Mouse (Mus musculus): ENCODE data around the gene Mgat5.

Gene Mgat5

GRCm38 (mm10) chr1:127346596-127347139 lies 141.9 kb downstream of the Mgat5 start:
- DNase-seq: no peak

- no peak for DNase-seq
Observed at GRCm38 (mm10) chr1:127347878-127348620, 143.2 kb downstream of the Mgat5 start.

GRCm38 (mm10) chr1:127348642-127349341 lies 144.0 kb downstream of the Mgat5 start:
- DNase-seq: no peak

DNA sequence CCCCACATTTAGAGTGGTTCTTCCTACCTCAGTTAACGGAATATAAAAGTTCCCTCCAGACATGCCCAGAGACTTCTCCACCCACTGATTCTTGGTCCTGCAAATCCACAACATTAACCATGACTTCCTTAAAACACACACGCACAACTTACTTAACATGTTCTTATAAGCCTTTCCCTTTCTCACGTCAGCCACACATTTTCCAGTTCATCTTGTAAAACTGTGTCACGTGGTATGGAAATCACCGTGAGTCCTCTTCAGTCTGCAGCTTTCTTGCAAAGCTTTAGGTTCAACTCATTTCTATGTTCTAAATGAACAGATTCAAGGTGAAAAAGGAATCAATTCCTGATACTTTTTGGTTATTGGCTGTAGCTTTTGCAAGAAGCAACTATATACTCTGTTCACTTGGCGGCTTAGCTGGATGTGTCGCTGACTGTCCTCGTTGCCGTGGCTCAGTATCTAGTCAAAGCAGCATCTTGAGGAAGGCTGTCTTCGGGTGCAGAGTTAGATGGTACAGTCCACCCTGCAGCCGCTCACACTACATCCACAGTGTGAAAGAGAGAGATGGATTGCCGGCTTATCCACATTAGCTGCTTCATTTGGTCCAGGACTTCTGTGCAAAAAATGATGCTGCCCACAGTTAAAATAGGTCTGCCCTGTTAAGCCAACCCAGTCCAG lies 146.7 kb downstream of the Mgat5 start:
- DNase-seq: no peak

- DNase-seq: no peak
Observed at GRCm38 (mm10) chr1:127352131-127352793, 147.4 kb downstream of the Mgat5 start.

GRCm38 (mm10) chr1:127353408-127353807 lies 148.6 kb downstream of the Mgat5 start:
- no peak for DNase-seq

DNA sequence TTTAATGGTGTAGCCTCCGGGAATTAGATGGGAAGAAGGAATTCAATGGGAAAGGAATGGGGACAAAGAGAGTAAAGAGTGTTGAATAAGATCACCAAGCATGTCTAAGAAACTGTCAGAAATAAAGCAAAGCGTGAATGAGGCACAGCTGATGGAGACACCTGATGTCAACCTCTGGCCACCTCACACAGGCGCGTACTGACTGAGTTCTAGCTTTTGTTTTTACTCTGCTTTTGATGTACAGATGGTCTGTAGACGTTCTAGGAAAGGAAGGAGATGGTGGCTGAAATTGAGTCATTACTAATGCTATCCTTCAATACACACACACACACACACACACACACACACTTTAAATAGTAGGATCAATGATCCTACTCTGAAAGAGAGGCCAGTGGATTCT lies 149.3 kb downstream of the Mgat5 start:
- no peak for DNase-seq

DNA sequence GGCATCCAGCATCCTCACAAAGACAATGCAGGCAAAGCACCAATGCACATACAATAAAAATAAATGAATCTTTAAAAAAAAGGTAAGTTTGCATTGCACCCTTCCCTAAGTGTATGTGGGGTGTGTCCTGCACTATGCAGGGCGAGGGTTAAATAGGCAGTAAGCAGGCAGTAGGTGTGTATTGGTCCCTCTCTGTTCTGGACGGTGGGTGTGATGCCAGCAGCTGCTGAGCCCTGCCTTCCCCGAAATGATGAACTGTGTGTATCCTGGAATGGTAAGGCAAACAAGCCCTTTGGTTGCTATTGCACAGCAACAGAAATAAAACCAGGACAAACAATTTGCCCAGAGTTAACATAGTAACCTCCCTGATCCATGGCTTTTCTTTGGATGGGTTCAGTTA lies 150.2 kb downstream of the Mgat5 start:
- DNase-seq: no peak

- no peak for DNase-seq
Observed at GRCm38 (mm10) chr1:127363638-127364037, 158.8 kb downstream of the Mgat5 start.

- no peak for DNase-seq
Observed at GRCm38 (mm10) chr1:127365706-127366105, 160.9 kb downstream of the Mgat5 start.

DNA sequence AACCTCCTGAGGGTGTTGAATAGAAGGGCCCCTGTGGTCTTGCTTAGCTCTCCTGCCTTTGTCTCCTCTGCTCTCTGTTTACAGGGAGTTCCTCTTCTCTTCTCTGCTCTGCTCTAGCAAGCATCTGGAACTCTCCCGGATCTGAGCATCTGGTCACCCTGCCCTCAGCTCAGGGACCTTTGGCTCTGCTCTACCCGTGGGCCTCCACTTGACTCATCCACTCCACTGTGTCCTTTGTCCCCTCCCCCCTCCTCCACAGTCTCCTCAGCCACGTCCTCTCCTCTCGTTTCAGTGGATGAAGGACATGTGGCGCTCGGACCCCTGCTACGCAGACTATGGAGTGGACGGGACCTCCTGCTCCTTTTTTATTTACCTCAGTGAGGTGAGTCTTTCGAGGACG lies 161.3 kb downstream of the Mgat5 start:
- DNase-seq: no peak

DNA sequence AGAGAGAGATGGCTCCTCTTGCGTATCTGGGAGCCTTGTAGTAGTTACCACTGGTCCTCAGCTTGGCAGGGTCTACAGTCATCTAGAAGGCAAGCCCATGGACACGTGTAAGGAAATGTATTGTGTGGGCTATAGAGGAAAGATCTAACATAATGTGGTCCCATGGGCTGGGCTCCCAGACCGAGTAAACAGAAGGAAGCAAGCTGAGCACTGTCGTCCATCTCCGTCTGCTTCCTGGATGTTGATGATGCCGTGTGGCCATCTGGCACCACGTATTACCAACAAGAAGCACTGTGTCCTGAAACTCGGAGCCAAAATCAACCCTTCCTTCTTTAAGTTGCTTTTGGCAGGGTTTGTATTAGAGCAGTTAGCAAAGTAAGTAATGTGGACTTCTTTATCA lies 163.7 kb downstream of the Mgat5 start:
- no peak for DNase-seq

DNA sequence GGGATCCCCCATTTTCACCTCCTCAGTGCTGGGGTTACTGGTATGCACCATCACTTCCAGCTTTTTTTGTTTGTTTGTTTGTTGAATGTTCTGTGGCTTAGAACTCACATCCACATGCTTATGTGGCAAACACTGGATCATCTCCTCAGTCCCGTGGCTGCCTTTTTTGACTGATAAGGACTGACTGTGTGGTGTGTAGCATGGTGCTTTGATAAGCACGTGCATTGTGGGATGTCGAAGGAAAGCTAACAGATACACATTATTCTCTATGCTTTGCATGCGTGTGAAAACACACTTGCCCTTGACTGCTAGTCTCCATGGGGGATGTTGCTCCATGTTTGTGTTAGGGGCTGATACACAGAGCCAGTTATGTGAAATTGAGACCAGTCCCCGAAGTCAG lies 164.7 kb downstream of the Mgat5 start:
- no peak for DNase-seq

GRCm38 (mm10) chr1:127372096-127372495 lies 167.3 kb downstream of the Mgat5 start:
- no peak for DNase-seq

GRCm38 (mm10) chr1:127373559-127373958 lies 168.7 kb downstream of the Mgat5 start:
- DNase-seq: no peak

- no peak for DNase-seq
Observed at GRCm38 (mm10) chr1:127374157-127374556, 169.3 kb downstream of the Mgat5 start.

DNA sequence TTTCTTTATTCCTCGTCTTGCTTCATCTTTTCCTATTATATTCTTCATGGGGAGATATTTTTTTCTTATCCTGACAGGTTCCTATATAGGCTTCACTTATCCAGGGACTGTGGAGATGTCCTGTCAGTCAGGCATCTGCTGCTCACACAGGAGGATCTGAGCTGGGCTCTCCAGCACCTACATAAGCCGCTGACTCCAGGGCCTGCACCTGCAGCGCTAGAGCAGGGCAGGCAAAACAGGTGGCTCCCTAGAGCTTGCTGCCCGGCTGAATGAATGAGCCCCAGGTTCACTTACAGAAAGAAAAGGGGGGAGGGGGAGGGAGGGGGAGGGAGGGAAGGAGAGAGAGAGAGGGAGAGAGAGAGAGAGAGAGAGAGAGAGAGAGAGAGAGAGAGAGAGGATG lies 175.3 kb downstream of the Mgat5 start:
- no peak for DNase-seq

GRCm38 (mm10) chr1:127380749-127381501 lies 176.1 kb downstream of the Mgat5 start:
- no peak for DNase-seq

DNA sequence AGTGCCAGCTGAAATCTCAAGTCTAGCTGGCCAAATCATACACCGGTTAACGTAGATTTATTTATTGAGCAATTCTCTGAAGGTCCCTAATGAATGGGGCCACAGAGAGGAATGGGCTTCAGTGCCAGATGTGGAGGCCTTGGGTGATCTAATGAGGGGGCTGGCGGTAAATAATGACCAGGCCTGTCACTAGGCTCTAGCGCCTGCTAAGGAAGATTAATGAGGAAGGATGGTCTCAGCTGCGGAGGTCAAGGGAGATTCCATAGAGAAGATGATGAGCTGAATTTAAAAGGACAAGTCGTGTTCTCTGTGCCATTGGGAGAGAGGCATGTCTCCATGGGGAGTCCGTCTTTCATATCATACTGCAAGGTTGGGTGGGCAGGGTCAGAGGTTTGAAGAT lies 178.3 kb downstream of the Mgat5 start:
- no peak for DNase-seq

DNA sequence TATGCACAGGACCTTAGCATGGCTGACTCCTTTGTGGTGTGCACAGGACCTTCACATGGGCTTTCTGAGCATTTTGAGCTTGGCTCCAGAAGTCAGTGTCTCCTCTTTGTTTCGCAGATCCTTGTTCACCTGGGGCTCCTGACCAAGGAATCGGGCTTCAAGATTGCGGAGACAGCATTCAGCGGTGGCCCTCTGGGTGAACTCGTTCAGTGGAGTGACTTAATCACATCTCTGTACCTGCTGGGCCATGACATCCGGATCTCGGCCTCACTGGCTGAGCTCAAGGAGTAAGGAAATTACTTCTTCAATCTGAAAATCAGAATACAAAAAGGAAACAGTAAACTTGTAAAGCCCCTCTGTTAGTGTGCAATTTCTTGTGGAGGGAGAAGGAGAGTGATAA lies 182.4 kb downstream of the Mgat5 start:
- DNase-seq: no peak

DNA sequence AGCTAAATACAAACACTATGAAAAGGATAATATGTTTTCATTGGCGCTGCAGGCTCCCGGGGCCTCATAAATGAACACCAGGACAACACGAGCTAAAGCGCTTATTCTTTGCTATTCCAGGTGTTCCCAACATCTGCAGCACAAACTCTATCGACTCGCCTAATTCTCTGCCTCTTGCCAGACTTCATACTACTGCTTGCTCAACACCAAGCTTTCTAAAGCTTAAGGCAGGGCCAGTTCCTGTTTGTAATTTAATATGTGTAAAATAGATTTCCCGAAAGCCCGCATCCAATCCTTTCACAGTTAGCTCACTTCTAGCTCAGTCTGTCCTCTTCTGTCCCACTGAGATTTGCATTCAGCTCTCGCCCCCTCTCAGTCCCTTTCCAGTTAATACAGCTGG lies 182.8 kb downstream of the Mgat5 start:
- no peak for DNase-seq

- DNase-seq: no peak
Observed at GRCm38 (mm10) chr1:127394716-127395115, 189.9 kb downstream of the Mgat5 start.
